Mouse (Mus musculus) hindbrain, postnatal 0 days (tissue): ENCODE data around the gene Rab43. TPM values are rescaled to one million over a fixed set of nuclear protein-coding genes. Genes with fewer than 3 reads are reported as not detected.

Experiments used
- ATAC-seq: fragments of 200-750 bp; cut with Nextera tagmentation; 2 replicates; pipeline ENCODE4 v1.8.0; 2017; ENCODE audit warnings: mild to moderate bottlenecking, moderate TSS enrichment, moderate library complexity
- DNase-seq: peaks from one replicate; pipeline ENCODE4 v3.0.0-alpha.2; 2015; ENCODE audit warnings: low spot score
- H3K27ac ChIP-seq: fragments of 300-500 bp; sonication (generic); 2 replicates; pipeline ENCODE4 v1.5.1; 2014; ENCODE audit warnings: mild to moderate bottlenecking
- H3K27me3 ChIP-seq: fragments of 300-500 bp; sonication (generic); 2 replicates; pipeline ENCODE4 v1.6.1; 2014; ENCODE audit warnings: low read length, mixed read lengths; ENCODE audit not compliant: insufficient read depth
- H3K36me3 ChIP-seq: fragments of 300-500 bp; sonication (generic); 2 replicates; pipeline ENCODE4 v1.6.1; 2014; ENCODE audit warnings: low read length, mixed read lengths; ENCODE audit not compliant: insufficient read depth
- H3K4me1 ChIP-seq: fragments of 300-500 bp; sonication (generic); 2 replicates; pipeline ENCODE4 v1.6.1; 2014; ENCODE audit warnings: antibody characterized with exemption, low read length, mixed read lengths; ENCODE audit not compliant: insufficient read depth
- H3K4me2 ChIP-seq: fragments of 300-500 bp; sonication (generic); 2 replicates; pipeline ENCODE4 v1.6.1; 2014; ENCODE audit warnings: low read depth, mild to moderate bottlenecking, low read length, moderate library complexity, mixed read lengths
- H3K4me3 ChIP-seq: fragments of 300-500 bp; sonication (generic); 2 replicates; pipeline ENCODE4 v1.5.1; 2014; ENCODE audit warnings: low read length
- H3K9ac ChIP-seq: fragments of 300-500 bp; sonication (generic); replicated peaks from 2 replicates; pipeline ENCODE4 v1.6.1; 2014; ENCODE audit warnings: mild to moderate bottlenecking, low read length, moderate library complexity, mixed read lengths
- H3K9me3 ChIP-seq: fragments of 300-500 bp; sonication (generic); 2 replicates; pipeline ENCODE4 v1.6.1; 2016; ENCODE audit warnings: low read length, mixed read lengths
- CTCF ChIP-seq: IDR thresholded peaks from 2 replicates; pipeline ENCODE4 v1.5.1; 2016; ENCODE audit warnings: antibody characterized with exemption, control low read depth, low read depth
- WGBS: fragments of 180-500 bp; shearing (Covaris S2); extraction: QIAGEN DNeasy Blood & Tissue Kit; methylation state at CpG from one replicate; pipeline ENCODE4 v1.1.7; 2014; 5-methylcytosine and 5-hydroxymethylcytosine counted together
- polyA plus RNA-seq: library from polyadenylated mRNA; unstranded; fragments of >200 nt; fragmentation: Nextera tagmentation; extraction: Ambion mirVana; gene quantifications from 2 replicates; pipeline ENCODE4 v1.2.1, GENCODE M21; 2015
- total RNA-seq: library from RNA; depleted of rRNA; stranded (reverse); fragments of >200 nt; gene quantifications from 2 replicates; pipeline ENCODE4 v1.2.3, GENCODE M21; 2014

Gene Rab43
- total and polyA plus RNA-seq, 2 experiments from 2014 or later, result 7.4 to 27.3 TPM

- Histone ChIP-seq H3K36me3 (0 out of 2 replicates have a peak, but pooled peaks cover 4% of the 10 kb centered on the region), H3K4me2 (no peak overlapping the region), H3K4me3 (no peak overlapping the region), H3K9me3 (no peaks in the 10 kb centered on the region), H3K4me1 (no peaks in the 10 kb centered on the region), H3K27ac (no peak overlapping the region), H3K27me3 (no peaks in the 10 kb centered on the region), H3K9ac (no peak overlapping the region)
- 92% methylated on average over 4 of the region's 4 CpGs for WGBS
- TF ChIP-seq CTCF, result no peak
- ATAC-seq (no peak), DNase-seq (no peak)
Observed at GRCm38 (mm10) chr6:87755196-87755595, 56.8 kb downstream of the Rab43 start.

GRCm38 (mm10) chr6:87751574-87751973 lies 60.4 kb downstream of the Rab43 start:
- no peak overlapping the region for H3K9ac ChIP-seq
- 0 out of 2 replicates have a peak, but pooled peaks cover 4% of the 10 kb centered on the region for H3K36me3 ChIP-seq
- no peaks in the 10 kb centered on the region for H3K9me3 ChIP-seq
- H3K4me1 ChIP-seq, result no peaks in the 10 kb centered on the region
- no peak for DNase-seq
- ATAC-seq, result no peak
- H3K4me3 ChIP-seq, result no peak overlapping the region
- WGBS, result 93% methylated on average over 6 of the region's 6 CpGs
- TF ChIP-seq CTCF, result no peak
- H3K27me3 ChIP-seq, result no peaks in the 10 kb centered on the region
- no peak overlapping the region for H3K4me2 ChIP-seq
- no peak overlapping the region for H3K27ac ChIP-seq

- Histone ChIP-seq H3K9ac (no peak overlapping the region), H3K36me3 (0 out of 2 replicates have a peak, but pooled peaks cover 3% of the 10 kb centered on the region), H3K4me3 (no peak overlapping the region), H3K9me3 (no peaks in the 10 kb centered on the region), H3K27me3 (no peaks in the 10 kb centered on the region), H3K27ac (no peak overlapping the region), H3K4me2 (no peak overlapping the region), H3K4me1 (no peaks in the 10 kb centered on the region)
- WGBS, result 93% methylated on average over 8 of the region's 8 CpGs
- TF ChIP-seq CTCF, result no peak
- DNase-seq (no peak), ATAC-seq (no peak)
Observed at GRCm38 (mm10) chr6:87750184-87750910, 61.6 kb downstream of the Rab43 start.

GRCm38 (mm10) chr6:87748531-87748930 lies 63.4 kb downstream of the Rab43 start:
- no peak overlapping the region for H3K9ac ChIP-seq
- no peaks in the 10 kb centered on the region for H3K9me3 ChIP-seq
- H3K27ac ChIP-seq, result no peak overlapping the region
- TF ChIP-seq CTCF, result no peak
- no peak overlapping the region for H3K4me3 ChIP-seq
- DNase-seq (no peak), ATAC-seq (no peak)
- 91% methylated on average over 6 of the region's 6 CpGs for WGBS
- no peaks in the 10 kb centered on the region for H3K4me1 ChIP-seq
- H3K36me3 ChIP-seq, result no peaks in the 10 kb centered on the region
- H3K27me3 ChIP-seq, result no peaks in the 10 kb centered on the region
- no peak overlapping the region for H3K4me2 ChIP-seq

- no peak for ATAC-seq
- Histone ChIP-seq H3K4me2 (no peak overlapping the region), H3K9me3 (no peaks in the 10 kb centered on the region), H3K4me3 (no peak overlapping the region), H3K27ac (no peak overlapping the region), H3K4me1 (no peaks in the 10 kb centered on the region), H3K27me3 (no peaks in the 10 kb centered on the region), H3K9ac (no peak overlapping the region), H3K36me3 (no peaks in the 10 kb centered on the region)
- no peak for DNase-seq
- WGBS, result 92% methylated on average over 2 of the region's 2 CpGs
- no peak for TF ChIP-seq CTCF
Observed at GRCm38 (mm10) chr6:87748078-87748477, 63.9 kb downstream of the Rab43 start.

- H3K27me3 ChIP-seq, result no peaks in the 10 kb centered on the region
- H3K4me3 ChIP-seq, result no peak overlapping the region
- no peaks in the 10 kb centered on the region for H3K9me3 ChIP-seq
- ATAC-seq (no peak), DNase-seq (no peak)
- no peak overlapping the region for H3K27ac ChIP-seq
- 83% methylated on average over 2 of the region's 2 CpGs for WGBS
- no peaks in the 10 kb centered on the region for H3K4me1 ChIP-seq
- H3K36me3 ChIP-seq, result no peaks in the 10 kb centered on the region
- no peak overlapping the region for H3K9ac ChIP-seq
- H3K4me2 ChIP-seq, result no peak overlapping the region
- no peak for TF ChIP-seq CTCF
Observed at GRCm38 (mm10) chr6:87746849-87747248, 65.1 kb downstream of the Rab43 start.

GRCm38 (mm10) chr6:87746059-87746458 lies 65.9 kb downstream of the Rab43 start:
- H3K4me2 ChIP-seq, result no peak overlapping the region
- H3K4me3 ChIP-seq, result no peak overlapping the region
- DNase-seq, result no peak
- no peak for TF ChIP-seq CTCF
- H3K4me1 ChIP-seq, result no peaks in the 10 kb centered on the region
- no peaks in the 10 kb centered on the region for H3K27me3 ChIP-seq
- no peaks in the 10 kb centered on the region for H3K36me3 ChIP-seq
- H3K9me3 ChIP-seq, result no peaks in the 10 kb centered on the region
- H3K9ac ChIP-seq, result no peak overlapping the region
- H3K27ac ChIP-seq, result no peak overlapping the region
- no peak for ATAC-seq
- WGBS, result 54% methylated on average over 3 of the region's 3 CpGs
